Mouse (Mus musculus): ENCODE results near the gene Lrrc4c.

GRCm38 (mm10) chr2:96604801-96605200, 286.8 kb downstream of the Lrrc4c start:
- no peak for TF ChIP-seq CTCF (IDR thresholded peaks at IDR 0.05; ENCODE audit: insufficient read depth, low read length)
- TF ChIP-seq POLR2A (IDR thresholded peaks at IDR 0.05; ENCODE audit: borderline replicate concordance, extremely low read depth, low read depth, low read length): no peak
